Comparison of ENCODE assay signal across 9 mouse cellular contexts in genomic region chr16:37869470-37870231, GRCm38 (mm10). TPM values are rescaled to one million over a fixed set of nuclear protein-coding genes. Genes with fewer than 3 reads are reported as not detected.
A peak's percentile ranks its signal among the peaks of the same experiment; 100 is the strongest.
DNase-seq lines count a peak whose midpoint lies in the region; ATAC-seq and TF ChIP-seq lines count a peak whose summit lies in the region.
"Had no signal": no experiment of that assay in that cellular context is flagged by ENCODE, and none has a peak within 500 bp of the region (broad histone marks: within the 10 kb centered on the region; RNA-seq: fewer than 3 reads in every experiment).

No protein-coding gene starts in this region.

- no peaks in the 10 kb centered on the region for H3K27me3 ChIP-seq in liver, embryonic 11.5 days (replicated peaks; ENCODE audit: control insufficient read depth, insufficient read depth, low read length)
- H3K27me3 ChIP-seq in splenic B cell, adult 2 months (ENCODE audit: control insufficient read depth, insufficient read depth, low read length, poor library complexity, severe bottlenecking), result no peaks in the 10 kb centered on the region

- H3K4me3 ChIP-seq in ES-E14 (ENCODE audit: insufficient read depth in 1 of 2, low read depth in 1 of 2, low read length in 2 of 2, poor library complexity in 1 of 2, severe bottlenecking in 1 of 2), result peak overlapping the region; percentile 82 to 92
- peak overlapping the region; percentile 95 for H3K4me3 ChIP-seq in liver, embryonic 11.5 days (ENCODE audit: low read depth, low read length)

- 27% methylated on average over 4 of the region's 4 CpGs for WGBS in liver, embryonic 11.5 days

- in situ Hi-C loops in ES-E14 (cut with MboI; ENCODE audit: low sequenced_read_pairs in 2 of 2, unreplicated experiment in 2 of 2), result no loop called here

- H3K9ac ChIP-seq in ES-E14 (ENCODE audit: insufficient read depth, low read depth, low read length, poor library complexity, severe bottlenecking), result peak overlapping the region; percentile 82
- peak overlapping the region; percentile 97 for H3K9ac ChIP-seq in liver, embryonic 11.5 days (ENCODE audit: low read depth, low read length)

- intact Hi-C loops in gastrocnemius, postnatal 14 days (cut with DNase I; ENCODE audit: low total_unique reads), result no loop called here

- no peaks in the 10 kb centered on the region for H3K9me3 ChIP-seq in ES-E14 (ENCODE audit: control insufficient read depth, insufficient read depth, low read depth, low read length)
- H3K9me3 ChIP-seq in liver, embryonic 11.5 days (ENCODE audit: control insufficient read depth, low read length), result no peaks in the 10 kb centered on the region

- ATAC-seq in granulocyte monocyte progenitor cell, adult 5-6 weeks (replicated peaks; ENCODE audit: poor library complexity, severe bottlenecking), result 0 out of 2 replicates have a peak, but pooled peaks have one; percentile 11
- no peak for ATAC-seq in liver, embryonic 11.5 days (replicated peaks; ENCODE audit: low FRiP score)
- no peak for ATAC-seq in frontal cortex, adult (ENCODE audit: low TSS enrichment)

- H3K4me1 ChIP-seq in ES-E14 (ENCODE audit: control insufficient read depth in 2 of 2, insufficient read depth in 2 of 2, low read length in 2 of 2, poor library complexity in 1 of 2), result peaks cover 3 to 5% of the 10 kb centered on the region in 2 experiments; a peak in 3 of 4 replicates
- peaks cover 21% of the 10 kb centered on the region for H3K4me1 ChIP-seq in liver, embryonic 11.5 days (replicated peaks; ENCODE audit: control insufficient read depth, insufficient read depth, low read length)

- peak; percentile 22 for DNase-seq in gastrocnemius, adult 18-20 months (ENCODE audit: low spot score)
- no peak for DNase-seq in gastrocnemius, postnatal 14 days
- DNase-seq in ES-E14 (ENCODE audit: low read depth, low spot score), result no peak
- DNase-seq in liver, embryonic 11.5 days (ENCODE audit: low spot score), result no peak
- DNase-seq in splenic B cell, adult 2 months (ENCODE audit: low read depth, low spot score), result peak; percentile 19
- DNase-seq in right cerebral cortex, postnatal 14 days, result no peak

- peaks cover 2% of the 10 kb centered on the region; the same call in 1 of the 2 replicates for H3K36me3 ChIP-seq in ES-E14 (ENCODE audit: control insufficient read depth, insufficient read depth, low read length, poor library complexity, severe bottlenecking)
- no peaks in the 10 kb centered on the region for H3K36me3 ChIP-seq in liver, embryonic 11.5 days (ENCODE audit: control insufficient read depth, insufficient read depth, low read length)
- no peaks in the 10 kb centered on the region for H3K36me3 ChIP-seq in splenic B cell, adult 2 months (ENCODE audit: control insufficient read depth, insufficient read depth, low read length, poor library complexity, severe bottlenecking)

- no peak overlapping the region for H3K27ac ChIP-seq in ES-E14 (ENCODE audit: insufficient read depth, low read depth, low read length, poor library complexity, severe bottlenecking)
- peak overlapping the region; percentile 96 for H3K27ac ChIP-seq in liver, embryonic 11.5 days (ENCODE audit: low read depth, low read length)

- H3K4me2 ChIP-seq in liver, embryonic 11.5 days, result peak overlapping the region; percentile 84

TF ChIP-seq in ES-E14, 5 proteins besides CTCF, POLR2A, EP300 and RAD21:
- no peak for TF ChIP-seq ZC3H11A (IDR thresholded peaks at IDR 0.05; ENCODE audit: borderline replicate concordance, low read depth, low read length)
- peak; percentile 92 for TF ChIP-seq ZNF384 (IDR thresholded peaks at IDR 0.05; ENCODE audit: low read depth, low read length)

RNA-seq across cellular contexts. Expression of gene Lrrc58, which starts 1.5 kb away (rescaled TPM):
- 10 to 100 TPM; 42.6 to 46.2 TPM for total RNA-seq in gastrocnemius, adult 18-20 months (2021)
- 10 to 100 TPM; 41.3 to 66.4 TPM for total RNA-seq in gastrocnemius, postnatal 14 days (2021)
- total RNA-seq in ES-E14 (2012; rRNA removed), result 23.2 and 29.8 TPM in 2 replicates
- 59.3 and 60.5 TPM in 2 replicates for total RNA-seq in granulocyte monocyte progenitor cell, adult 5-6 weeks (2014; fragmentation: Nextera tagmentation)
- 55.8 TPM in 2 replicates for total RNA-seq in granulocyte monocyte progenitor cell, adult 5-6 weeks (2017)
- 35.9 and 36.2 TPM in 2 replicates for polyA plus RNA-seq in liver, embryonic 11.5 days (2014; fragmentation: Nextera tagmentation; extraction: Ambion mirVana)

RNA-seq across cellular contexts. Expression of gene Gm36028, which starts 8.7 kb away (rescaled TPM):
- not detected for total RNA-seq in gastrocnemius, adult 18-20 months (2021)
- total RNA-seq in gastrocnemius, postnatal 14 days (2021), result not detected
- total RNA-seq in ES-E14 (2012; rRNA removed), result not detected in 2 replicates
- total RNA-seq in granulocyte monocyte progenitor cell, adult 5-6 weeks (2014; fragmentation: Nextera tagmentation), result 0.92 TPM in 1 of 2 replicates, not detected in the other
- not detected in 2 replicates for total RNA-seq in granulocyte monocyte progenitor cell, adult 5-6 weeks (2017)
- 0.36 TPM in 1 of 2 replicates, not detected in the other for polyA plus RNA-seq in liver, embryonic 11.5 days (2014; fragmentation: Nextera tagmentation; extraction: Ambion mirVana)
- total RNA-seq: neutrophil, adult 5-6 weeks had no signal

RNA-seq across cellular contexts. Expression of gene Gpr156, which starts 46.6 kb away (rescaled TPM):
- not detected for total RNA-seq in gastrocnemius, adult 18-20 months (2021)
- under 1 TPM; 0.22 to 0.59 TPM for total RNA-seq in gastrocnemius, postnatal 14 days (2021)
- 0.16 and 0.22 TPM in 2 replicates for total RNA-seq in ES-E14 (2012; rRNA removed)
- not detected in 2 replicates for total RNA-seq in granulocyte monocyte progenitor cell, adult 5-6 weeks (2014; fragmentation: Nextera tagmentation)
- total RNA-seq in granulocyte monocyte progenitor cell, adult 5-6 weeks (2017), result not detected in 2 replicates
- polyA plus RNA-seq in liver, embryonic 11.5 days (2014; fragmentation: Nextera tagmentation; extraction: Ambion mirVana), result 0.08 TPM in 1 of 2 replicates, not detected in the other
- total RNA-seq: neutrophil, adult 5-6 weeks had no signal

Comparison
In these comparisons a context has a peak if more than half of its experiments do, and no peak if none do; other contexts are left out.
1. DNase-seq: peak in gastrocnemius, adult 18-20 months (single experiment) and splenic B cell, adult 2 months (single experiment); none in gastrocnemius, postnatal 14 days (single experiment), ES-E14 (single experiment), liver, embryonic 11.5 days (single experiment) and right cerebral cortex, postnatal 14 days (single experiment).